22 mouse cellular contexts compared by ENCODE assay signal in genomic region chr12:76918113-76918512, GRCm38 (mm10). TPM values are rescaled to one million over a fixed set of nuclear protein-coding genes. Genes with fewer than 3 reads are reported as not detected.
DNase-seq lines count a peak whose midpoint lies in the region; ATAC-seq and TF ChIP-seq lines count a peak whose summit lies in the region.
"Had no signal": no experiment of that assay in that cellular context is flagged by ENCODE, and none has a peak within 500 bp of the region (broad histone marks: within the 10 kb centered on the region; RNA-seq: fewer than 3 reads in every experiment).

No protein-coding gene starts in this region.

- in situ Hi-C loops in ES-E14 (cut with MboI; ENCODE audit: low sequenced_read_pairs in 2 of 2, unreplicated experiment in 2 of 2) (no loop called here), Patski (cut with MboI; ENCODE audit: low pct_unique_long_range_greater_than_20kb) (no loop called here)

- no peaks in the 10 kb centered on the region for H3K27me3 ChIP-seq in Patski
- H3K27me3 ChIP-seq in liver, embryonic 11.5 days (replicated peaks; ENCODE audit: control insufficient read depth, insufficient read depth, low read length): no peaks in the 10 kb centered on the region
- no peaks in the 10 kb centered on the region for H3K27me3 ChIP-seq in forebrain, postnatal 0 days (ENCODE audit: insufficient read depth, low read length)
- H3K27me3 ChIP-seq: limb, embryonic 13.5 days; lung, embryonic 15.5 days; midbrain, embryonic 13.5 days; stomach, embryonic 15.5 days had no signal

- H3K4me1 ChIP-seq in ES-E14 (ENCODE audit: control insufficient read depth in 2 of 2, insufficient read depth in 2 of 2, low read length in 2 of 2, poor library complexity in 1 of 2): peaks cover 22 to 41% of the 10 kb centered on the region in 2 experiments
- H3K4me1 ChIP-seq in liver, embryonic 11.5 days (replicated peaks; ENCODE audit: control insufficient read depth, insufficient read depth, low read length): peaks cover 16% of the 10 kb centered on the region
- H3K4me1 ChIP-seq in forebrain, postnatal 0 days (ENCODE audit: insufficient read depth): no peaks in the 10 kb centered on the region
- H3K4me1 ChIP-seq: heart, embryonic 10.5 days; limb, embryonic 13.5 days; lung, embryonic 15.5 days; midbrain, embryonic 13.5 days; stomach, embryonic 15.5 days had no signal

- DNase-seq in ES-E14 (ENCODE audit: low read depth, low spot score): no peak
- no peak for DNase-seq in Patski (ENCODE audit: low read depth, low spot score)
- DNase-seq in liver, embryonic 11.5 days (ENCODE audit: low spot score): no peak
- DNase-seq in c-Kit-positive CD71-positive TER-119-positive erythroid progenitor cells, embryonic 14.5 days (ENCODE audit: low spot score): no peak
- DNase-seq in forebrain, postnatal 0 days: no peak
- DNase-seq: cerebellum, adult 11-12 months; embryo, embryonic 11 days; kidney, adult 11 months; kidney, postnatal 10 days; right cerebral cortex, postnatal 25 days; thymus, adult 18-20 months had no signal

- CTCF ChIA-PET in Patski (lab: Charles Lee): no interaction called here

- H3K36me3 ChIP-seq in ES-E14 (ENCODE audit: control insufficient read depth, insufficient read depth, low read length, poor library complexity, severe bottlenecking): peaks cover 23% of the 10 kb centered on the region; the same call in 1 of the 2 replicates
- H3K36me3 ChIP-seq in liver, embryonic 11.5 days (ENCODE audit: control insufficient read depth, insufficient read depth, low read length): peaks cover 13% of the 10 kb centered on the region; the same call in 1 of the 2 replicates
- peaks cover 27% of the 10 kb centered on the region; the same call in 1 of the 2 replicates for H3K36me3 ChIP-seq in forebrain, postnatal 0 days (ENCODE audit: insufficient read depth)

- H3K9me3 ChIP-seq in ES-E14 (ENCODE audit: control insufficient read depth, insufficient read depth, low read depth, low read length): no peaks in the 10 kb centered on the region
- no peaks in the 10 kb centered on the region for H3K9me3 ChIP-seq in liver, embryonic 11.5 days (ENCODE audit: control insufficient read depth, low read length)
- no peaks in the 10 kb centered on the region for H3K9me3 ChIP-seq in forebrain, postnatal 0 days (ENCODE audit: low read length)
- H3K9me3 ChIP-seq: forebrain, embryonic 10.5 days; heart, embryonic 10.5 days; hindbrain, embryonic 10.5 days; limb, embryonic 13.5 days; lung, embryonic 15.5 days; midbrain, embryonic 13.5 days; stomach, embryonic 15.5 days had no signal

- 79% methylated on average over 6 of the region's 6 CpGs for WGBS in liver, embryonic 11.5 days
- 76% methylated on average over 6 of the region's 6 CpGs for WGBS in forebrain, postnatal 0 days

- H3K4me3 ChIP-seq in ES-E14 (ENCODE audit: insufficient read depth in 1 of 2, low read depth in 1 of 2, low read length in 2 of 2, poor library complexity in 1 of 2, severe bottlenecking in 1 of 2): no peak overlapping the region
- no peak overlapping the region for H3K4me3 ChIP-seq in liver, embryonic 11.5 days (ENCODE audit: low read depth, low read length)
- H3K4me3 ChIP-seq in forebrain, postnatal 0 days (ENCODE audit: low read depth, low read length): no peak overlapping the region
- H3K4me3 ChIP-seq: forebrain, embryonic 10.5 days; heart, embryonic 10.5 days; hindbrain, embryonic 10.5 days; limb, embryonic 13.5 days; lung, embryonic 15.5 days; midbrain, embryonic 13.5 days; stomach, embryonic 15.5 days had no signal

- no peak for TF ChIP-seq CTCF in Patski (IDR thresholded peaks at IDR 0.05)
- no peak for TF ChIP-seq CTCF in forebrain, postnatal 0 days (IDR thresholded peaks at IDR 0.05; ENCODE audit: low read depth)

- POLR2A ChIA-PET in Patski (lab: Charles Lee): no interaction called here

- H3K4me2 ChIP-seq in liver, embryonic 11.5 days: no peak overlapping the region
- no peak overlapping the region for H3K4me2 ChIP-seq in forebrain, postnatal 0 days (ENCODE audit: low read depth)
- H3K4me2 ChIP-seq: limb, embryonic 13.5 days; lung, embryonic 15.5 days; midbrain, embryonic 13.5 days; stomach, embryonic 15.5 days had no signal

- ATAC-seq in Patski: peak; percentile 39
- peak; percentile 53 for ATAC-seq in liver, embryonic 11.5 days (replicated peaks; ENCODE audit: low FRiP score)
- ATAC-seq in megakaryocyte-erythroid progenitor cell, adult 5-6 weeks (replicated peaks; ENCODE audit: low FRiP score, low TSS enrichment, poor library complexity, severe bottlenecking): 0 out of 2 replicates have a peak, but pooled peaks have one; percentile 43
- no peak for ATAC-seq in activated CD4-positive, CD25-positive, alpha-beta regulatory T cell, adult 4 months
- ATAC-seq in forebrain, postnatal 0 days: no peak
- ATAC-seq: CD4-positive, CD25-positive, alpha-beta regulatory T cell, adult 4 months; midbrain, embryonic 13.5 days had no signal

- peak overlapping the region; percentile 49; the same call in 1 of the 2 replicates for H3K9ac ChIP-seq in ES-E14 (ENCODE audit: insufficient read depth, low read depth, low read length, poor library complexity, severe bottlenecking)
- peak overlapping the region; percentile 17; the same call in 1 of the 2 replicates for H3K9ac ChIP-seq in liver, embryonic 11.5 days (ENCODE audit: low read depth, low read length)
- H3K9ac ChIP-seq in forebrain, postnatal 0 days: no peak overlapping the region
- H3K9ac ChIP-seq: limb, embryonic 13.5 days; lung, embryonic 15.5 days; midbrain, embryonic 13.5 days; stomach, embryonic 15.5 days had no signal

- peak overlapping the region; percentile 78 for H3K27ac ChIP-seq in ES-E14 (ENCODE audit: insufficient read depth, low read depth, low read length, poor library complexity, severe bottlenecking)
- H3K27ac ChIP-seq in liver, embryonic 11.5 days (ENCODE audit: low read depth, low read length): 0 out of 2 replicates have a peak overlapping the region, but pooled peaks have one; percentile 15
- H3K27ac ChIP-seq in forebrain, postnatal 0 days (ENCODE audit: low read depth, low read length): no peak overlapping the region
- H3K27ac ChIP-seq: forebrain, embryonic 10.5 days; heart, embryonic 10.5 days; hindbrain, embryonic 10.5 days; limb, embryonic 13.5 days; lung, embryonic 15.5 days; macrophage; midbrain, embryonic 13.5 days; stomach, embryonic 15.5 days had no signal

TF ChIP-seq in ES-E14, 5 proteins besides CTCF, POLR2A, EP300 and RAD21:
- TF ChIP-seq ZNF384 (IDR thresholded peaks at IDR 0.05; ENCODE audit: low read depth, low read length) (no peak), ZC3H11A (IDR thresholded peaks at IDR 0.05; ENCODE audit: borderline replicate concordance, low read depth, low read length) (no peak), MAFK (IDR thresholded peaks at IDR 0.05; ENCODE audit: insufficient read depth, low read depth, low read length) (peak; percentile 14; the same call in 1 of the 2 replicates), CHD2 (IDR thresholded peaks at IDR 0.05; ENCODE audit: low read depth, low read length) (no peak)

RNA-seq across cellular contexts. Expression of gene Max, which starts 43.9 kb away (rescaled TPM):
- 37.3 and 40.9 TPM in 2 replicates for total RNA-seq in ES-E14 (2012; rRNA removed)
- 64.4 TPM for polyA plus RNA-seq in Patski (2021)
- polyA plus RNA-seq in liver, embryonic 11.5 days (2014; fragmentation: Nextera tagmentation; extraction: Ambion mirVana): 17.8 and 21.9 TPM in 2 replicates
- 108 and 111 TPM in 2 replicates for total RNA-seq in megakaryocyte-erythroid progenitor cell, adult 5-6 weeks (2014; fragmentation: Nextera tagmentation)
- total RNA-seq in megakaryocyte-erythroid progenitor cell, adult 5-6 weeks (2017): 91.3 and 139 TPM in 2 replicates
- 10 to 100 TPM; 75.9 to 95.3 TPM for polyA plus RNA-seq in activated CD4-positive, CD25-positive, alpha-beta regulatory T cell, adult 4 months (2017; shearing (Covaris generic))
- total RNA-seq in forebrain, postnatal 0 days (2014; rRNA removed): 56.0 and 58.5 TPM in 2 replicates
- polyA plus RNA-seq in forebrain, postnatal 0 days (2015; fragmentation: Nextera tagmentation; extraction: Ambion mirVana): 14.6 TPM in 2 replicates

Comparison
In these comparisons a context has a peak if more than half of its experiments do, and no peak if none do; other contexts are left out.
1. ATAC-seq: peak in Patski (single experiment), liver, embryonic 11.5 days (single experiment) and megakaryocyte-erythroid progenitor cell, adult 5-6 weeks (single experiment); none in activated CD4-positive, CD25-positive, alpha-beta regulatory T cell, adult 4 months (single experiment) and forebrain, postnatal 0 days (single experiment).